Mouse (Mus musculus) hindbrain, postnatal 0 days (tissue): Measurements from ENCODE around the gene Clec16a. TPM values are rescaled to one million over a fixed set of nuclear protein-coding genes. Genes with fewer than 3 reads are reported as not detected.

Experiments
- ATAC-seq: fragments of 200-750 bp; cut with Nextera tagmentation; 2 replicates; pipeline ENCODE4 v1.8.0; 2017; ENCODE audit warnings: mild to moderate bottlenecking, moderate TSS enrichment, moderate library complexity
- DNase-seq: peaks from one replicate; pipeline ENCODE4 v3.0.0-alpha.2; 2015; ENCODE audit warnings: low spot score
- H3K27ac ChIP-seq: fragments of 300-500 bp; sonication (generic); 2 replicates; pipeline ENCODE4 v1.5.1; 2014; ENCODE audit warnings: mild to moderate bottlenecking
- H3K27me3 ChIP-seq: fragments of 300-500 bp; sonication (generic); 2 replicates; pipeline ENCODE4 v1.6.1; 2014; ENCODE audit warnings: low read length, mixed read lengths; ENCODE audit not compliant: insufficient read depth
- H3K36me3 ChIP-seq: fragments of 300-500 bp; sonication (generic); 2 replicates; pipeline ENCODE4 v1.6.1; 2014; ENCODE audit warnings: low read length, mixed read lengths; ENCODE audit not compliant: insufficient read depth
- H3K4me1 ChIP-seq: fragments of 300-500 bp; sonication (generic); 2 replicates; pipeline ENCODE4 v1.6.1; 2014; ENCODE audit warnings: antibody characterized with exemption, low read length, mixed read lengths; ENCODE audit not compliant: insufficient read depth
- H3K4me2 ChIP-seq: fragments of 300-500 bp; sonication (generic); 2 replicates; pipeline ENCODE4 v1.6.1; 2014; ENCODE audit warnings: low read depth, mild to moderate bottlenecking, low read length, moderate library complexity, mixed read lengths
- H3K4me3 ChIP-seq: fragments of 300-500 bp; sonication (generic); 2 replicates; pipeline ENCODE4 v1.5.1; 2014; ENCODE audit warnings: low read length
- H3K9ac ChIP-seq: fragments of 300-500 bp; sonication (generic); replicated peaks from 2 replicates; pipeline ENCODE4 v1.6.1; 2014; ENCODE audit warnings: mild to moderate bottlenecking, low read length, moderate library complexity, mixed read lengths
- H3K9me3 ChIP-seq: fragments of 300-500 bp; sonication (generic); 2 replicates; pipeline ENCODE4 v1.6.1; 2016; ENCODE audit warnings: low read length, mixed read lengths
- CTCF ChIP-seq: IDR thresholded peaks from 2 replicates; pipeline ENCODE4 v1.5.1; 2016; ENCODE audit warnings: antibody characterized with exemption, control low read depth, low read depth
- WGBS: fragments of 180-500 bp; shearing (Covaris S2); extraction: QIAGEN DNeasy Blood & Tissue Kit; methylation state at CpG from one replicate; pipeline ENCODE4 v1.1.7; 2014; 5-methylcytosine and 5-hydroxymethylcytosine counted together
- polyA plus RNA-seq: library from polyadenylated mRNA; unstranded; fragments of >200 nt; fragmentation: Nextera tagmentation; extraction: Ambion mirVana; gene quantifications from 2 replicates; pipeline ENCODE4 v1.2.1, GENCODE M21; 2015
- total RNA-seq: library from RNA; depleted of rRNA; stranded (reverse); fragments of >200 nt; gene quantifications from 2 replicates; pipeline ENCODE4 v1.2.3, GENCODE M21; 2014

Gene Clec16a
- total and polyA plus RNA-seq, 2 experiments from 2014 or later = 62.5 to 67.8 TPM

DNA sequence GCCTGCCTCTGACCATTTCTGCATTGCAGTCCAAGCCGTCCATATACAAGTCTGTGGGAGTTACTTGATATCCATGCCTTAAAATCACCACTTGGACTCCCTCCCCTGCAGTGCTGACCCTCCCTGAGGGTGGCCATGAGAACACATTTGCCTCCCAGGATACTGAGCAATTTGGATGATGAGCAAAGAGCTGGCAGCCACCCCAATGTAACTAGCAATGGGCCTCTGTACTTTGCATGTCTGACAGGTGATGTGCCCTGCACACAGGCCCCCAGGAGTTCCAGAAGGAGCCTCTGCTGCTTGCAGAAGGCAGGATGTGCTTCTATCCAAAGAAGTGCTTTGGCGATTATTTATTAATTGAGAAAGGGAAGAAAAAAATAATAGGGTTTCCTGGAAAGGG is 167.9 kb downstream of the Clec16a start:
- 47% methylated on average over 2 of the region's 2 CpGs for WGBS

GRCm38 (mm10) chr16:10713441-10714239 is 168.5 kb downstream of the Clec16a start:
- Histone ChIP-seq H3K9me3 (no peaks in the 10 kb centered on the region), H3K4me2 (no peak overlapping the region), H3K4me3 (no peak overlapping the region), H3K4me1 (peaks cover 4% of the 10 kb centered on the region; the same call in 1 of the 2 replicates), H3K27ac (peak overlapping the region; percentile 13; the same call in 1 of the 2 replicates), H3K27me3 (no peaks in the 10 kb centered on the region), H3K9ac (no peak overlapping the region), H3K36me3 (no peaks in the 10 kb centered on the region)
- ATAC-seq = no peak
- 52% methylated on average over 7 of the region's 7 CpGs for WGBS
- TF ChIP-seq CTCF = no peak
- peak; percentile 27 for DNase-seq

More for the DNA sequence above, 167.9 kb downstream of the Clec16a start:
- Histone ChIP-seq H3K27ac (no peak overlapping the region), H3K4me3 (no peak overlapping the region), H3K27me3 (no peaks in the 10 kb centered on the region), H3K4me1 (peaks cover 4% of the 10 kb centered on the region; the same call in 1 of the 2 replicates), H3K9me3 (no peaks in the 10 kb centered on the region), H3K36me3 (no peaks in the 10 kb centered on the region), H3K9ac (no peak overlapping the region), H3K4me2 (no peak overlapping the region)
- DNase-seq = no peak
- no peak for TF ChIP-seq CTCF
- ATAC-seq = no peak

GRCm38 (mm10) chr16:10715211-10715610 is 170.1 kb downstream of the Clec16a start:
- no peaks in the 10 kb centered on the region for H3K9me3 ChIP-seq
- no peak overlapping the region for H3K4me3 ChIP-seq
- no peak overlapping the region for H3K4me2 ChIP-seq
- H3K9ac ChIP-seq = no peak overlapping the region
- H3K4me1 ChIP-seq = peaks cover 10% of the 10 kb centered on the region
- TF ChIP-seq CTCF = no peak
- DNase-seq (no peak), ATAC-seq (no peak)
- no peaks in the 10 kb centered on the region for H3K36me3 ChIP-seq
- H3K27me3 ChIP-seq = no peaks in the 10 kb centered on the region
- no peak overlapping the region for H3K27ac ChIP-seq
- 89% methylated on average over 5 of the region's 5 CpGs for WGBS

GRCm38 (mm10) chr16:10715632-10716031 is 170.5 kb downstream of the Clec16a start:
- 87% methylated on average over 2 of the region's 2 CpGs for WGBS
- Histone ChIP-seq H3K4me1 (peaks cover 10% of the 10 kb centered on the region), H3K9me3 (no peaks in the 10 kb centered on the region), H3K27ac (no peak overlapping the region), H3K36me3 (no peaks in the 10 kb centered on the region), H3K4me3 (no peak overlapping the region), H3K27me3 (no peaks in the 10 kb centered on the region), H3K9ac (no peak overlapping the region), H3K4me2 (no peak overlapping the region)
- DNase-seq = no peak
- ATAC-seq = no peak
- no peak for TF ChIP-seq CTCF

DNA sequence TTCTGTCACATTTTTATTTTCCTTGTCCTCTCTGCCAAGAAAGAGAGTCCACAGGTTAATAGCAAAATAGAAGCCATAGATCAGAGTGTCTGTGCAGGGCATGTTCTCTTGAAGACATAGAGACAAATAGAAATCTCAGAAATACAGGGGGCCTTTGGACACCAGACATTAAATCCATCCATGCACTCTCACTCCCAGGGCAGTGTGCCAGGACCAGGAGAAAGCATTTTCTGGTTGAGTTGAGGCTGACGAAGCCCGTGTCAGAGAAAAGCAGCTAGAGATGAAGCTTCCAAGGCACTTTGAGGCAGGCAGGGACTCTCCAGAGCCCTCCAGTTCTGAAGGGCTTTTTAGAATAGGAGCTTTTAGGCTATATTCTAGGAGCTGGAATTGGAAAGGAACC is 171.6 kb downstream of the Clec16a start:
- Histone ChIP-seq H3K27ac (peak overlapping the region; percentile 20; the same call in 1 of the 2 replicates), H3K27me3 (no peaks in the 10 kb centered on the region), H3K9ac (no peak overlapping the region), H3K4me3 (no peak overlapping the region), H3K4me1 (peaks cover 10% of the 10 kb centered on the region), H3K4me2 (no peak overlapping the region), H3K36me3 (no peaks in the 10 kb centered on the region), H3K9me3 (no peaks in the 10 kb centered on the region)
- DNase-seq = peak; percentile 61
- ATAC-seq = no peak
- WGBS = 42% methylated on average over 2 of the region's 2 CpGs
- TF ChIP-seq CTCF = no peak

DNA sequence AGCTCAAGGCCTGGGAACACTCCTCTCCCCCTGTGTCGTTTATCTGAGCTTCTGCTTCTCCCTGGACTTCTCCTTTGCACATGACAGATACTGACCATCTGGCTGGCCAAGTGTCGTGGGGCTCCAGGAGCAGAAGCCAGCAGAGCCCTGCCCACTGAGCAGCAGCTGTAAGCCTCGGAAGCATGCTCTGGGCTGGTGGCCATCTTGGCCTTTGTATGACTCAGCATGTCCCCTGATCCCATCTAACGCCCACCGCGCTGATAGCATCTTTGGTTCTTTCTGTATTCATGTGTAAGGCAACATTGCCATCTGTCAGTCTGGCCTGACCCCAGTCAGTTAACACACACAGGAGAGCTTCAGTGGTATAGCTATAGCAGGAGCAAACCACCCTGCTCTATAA is 174.8 kb downstream of the Clec16a start:
- DNase-seq = peak; percentile 82

More for the DNA sequence above, 174.8 kb downstream of the Clec16a start:
- H3K9ac ChIP-seq = no peak overlapping the region
- H3K36me3 ChIP-seq = no peaks in the 10 kb centered on the region
- H3K4me2 ChIP-seq = no peak overlapping the region
- H3K4me3 ChIP-seq = no peak overlapping the region
- no peaks in the 10 kb centered on the region for H3K9me3 ChIP-seq
- H3K27ac ChIP-seq = 0 out of 2 replicates have a peak overlapping the region, but pooled peaks have one; percentile 11
- TF ChIP-seq CTCF = no peak
- no peaks in the 10 kb centered on the region for H3K27me3 ChIP-seq
- ATAC-seq = peak; percentile 85
- 43% methylated on average over 6 of the region's 6 CpGs for WGBS
- H3K4me1 ChIP-seq = peaks cover 10% of the 10 kb centered on the region
